In the genomic region with DNA sequence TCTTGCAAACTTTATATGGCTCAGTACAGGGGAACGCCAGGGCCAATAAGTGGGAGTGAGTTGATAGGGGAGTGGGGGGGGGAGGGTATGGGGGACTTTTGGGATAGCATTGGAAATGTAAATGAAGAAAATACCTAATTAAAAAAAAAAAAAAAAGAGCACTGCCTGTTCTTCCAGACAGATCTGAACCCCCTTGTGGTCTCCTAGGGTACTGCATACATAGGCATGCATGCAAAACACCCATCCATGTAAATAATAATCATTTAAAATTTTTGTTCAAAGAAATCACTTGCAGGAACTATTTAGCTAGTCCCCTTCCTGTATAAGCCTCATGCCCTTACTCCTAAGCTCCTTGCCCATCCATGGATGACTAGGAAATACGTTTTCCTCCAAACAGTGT, we compare ENCODE assay signal across 12 mouse cellular contexts.
A peak's percentile ranks its signal among the peaks of the same experiment; 100 is the strongest.
DNase-seq lines count a peak whose midpoint lies in the region; ATAC-seq and TF ChIP-seq lines count a peak whose summit lies in the region.
"Had no signal": no experiment of that assay in that cellular context is flagged by ENCODE, and none has a peak within 500 bp of the region (broad histone marks: within the 10 kb centered on the region; RNA-seq: fewer than 3 reads in every experiment).

No protein-coding gene starts in this region.

- ATAC-seq in intestine, postnatal 0 days, result no peak
- ATAC-seq in intestine, embryonic 16.5 days, result no peak

- H3K9ac ChIP-seq in intestine, postnatal 0 days (ENCODE audit: low read depth, low read length), result no peak overlapping the region
- no peak overlapping the region for H3K9ac ChIP-seq in intestine, embryonic 16.5 days (ENCODE audit: low read depth, low read length)
- H3K9ac ChIP-seq: limb, embryonic 13.5 days had no signal

- peak; percentile 49 for TF ChIP-seq CTCF in intestine, postnatal 0 days (IDR thresholded peaks at IDR 0.05; ENCODE audit: low read depth)

- no peak overlapping the region for H3K27ac ChIP-seq in intestine, postnatal 0 days (ENCODE audit: low read depth, low read length)
- H3K27ac ChIP-seq in intestine, embryonic 16.5 days (ENCODE audit: low read length), result no peak overlapping the region
- H3K27ac ChIP-seq: forebrain, embryonic 10.5 days; limb, embryonic 13.5 days had no signal

- H3K4me3 ChIP-seq in intestine, postnatal 0 days (ENCODE audit: low read depth, low read length), result no peak overlapping the region
- H3K4me3 ChIP-seq in intestine, embryonic 16.5 days (ENCODE audit: low read length), result no peak overlapping the region
- H3K4me3 ChIP-seq: forebrain, embryonic 10.5 days; limb, embryonic 13.5 days had no signal

- WGBS in intestine, postnatal 0 days, result 96% methylated on average over 2 of the region's 2 CpGs
- 100% methylated on average over 2 of the region's 2 CpGs for WGBS in intestine, embryonic 16.5 days

- no peaks in the 10 kb centered on the region for H3K27me3 ChIP-seq in intestine, postnatal 0 days (replicated peaks; ENCODE audit: control insufficient read depth, insufficient read depth, low read length)
- no peaks in the 10 kb centered on the region for H3K27me3 ChIP-seq in intestine, embryonic 16.5 days (replicated peaks; ENCODE audit: control insufficient read depth, insufficient read depth, low read length)

- H3K4me1 ChIP-seq in intestine, postnatal 0 days (replicated peaks; ENCODE audit: control insufficient read depth, insufficient read depth, low read length), result no peaks in the 10 kb centered on the region; the same call in 1 of the 2 replicates
- H3K4me1 ChIP-seq in intestine, embryonic 16.5 days (ENCODE audit: control insufficient read depth, insufficient read depth, low read length), result no peaks in the 10 kb centered on the region
- H3K4me1 ChIP-seq: limb, embryonic 13.5 days had no signal

- no peaks in the 10 kb centered on the region for H3K36me3 ChIP-seq in intestine, postnatal 0 days (ENCODE audit: control insufficient read depth, insufficient read depth)
- no peaks in the 10 kb centered on the region for H3K36me3 ChIP-seq in intestine, embryonic 16.5 days (ENCODE audit: control insufficient read depth, insufficient read depth, low read length)
- H3K36me3 ChIP-seq: forebrain, embryonic 10.5 days; limb, embryonic 13.5 days had no signal

- peak; percentile 59 for DNase-seq in testis, postnatal 10 days (ENCODE audit: low spot score)
- DNase-seq in testis, postnatal 14 days (ENCODE audit: low spot score), result no peak
- DNase-seq in c-Kit-positive CD71-negative TER-119-negative erythroid progenitor cells, embryonic 14.5 days (ENCODE audit: low read depth), result peak; percentile 30
- no peak for DNase-seq in spleen, adult 18-20 months
- DNase-seq in cerebellum, postnatal 25 days, result no peak
- DNase-seq: cerebellum, postnatal 36 days; kidney, adult 11 months had no signal

- no peaks in the 10 kb centered on the region for H3K9me3 ChIP-seq in intestine, postnatal 0 days (ENCODE audit: control insufficient read depth)
- no peaks in the 10 kb centered on the region for H3K9me3 ChIP-seq in intestine, embryonic 16.5 days (ENCODE audit: control insufficient read depth, low read length)
- H3K9me3 ChIP-seq: forebrain, embryonic 10.5 days; limb, embryonic 13.5 days had no signal

- H3K4me2 ChIP-seq in intestine, postnatal 0 days (replicated peaks; ENCODE audit: low read depth), result no peak overlapping the region
- H3K4me2 ChIP-seq in intestine, embryonic 16.5 days (ENCODE audit: low read depth, low read length), result no peak overlapping the region
- H3K4me2 ChIP-seq: heart, embryonic 11.5 days; limb, embryonic 13.5 days had no signal

Comparison
In these comparisons a context has a peak if more than half of its experiments do, and no peak if none do; other contexts are left out.
1. DNase-seq: peak in testis, postnatal 10 days (single experiment) and c-Kit-positive CD71-negative TER-119-negative erythroid progenitor cells, embryonic 14.5 days (single experiment); none in testis, postnatal 14 days (single experiment), spleen, adult 18-20 months (0 of 2) and cerebellum, postnatal 25 days (0 of 2).